Mouse (Mus musculus) embryonic facial prominence, embryonic 13.5 days (tissue): ENCODE results near the gene Slc16a13. TPM values are rescaled to one million over a fixed set of nuclear protein-coding genes. Genes with fewer than 3 reads are reported as not detected.

ENCODE experiments used
- ATAC-seq: fragments of 200-750 bp; cut with Nextera tagmentation; 2 replicates; pipeline ENCODE4 v1.8.0; 2017; ENCODE audit warnings: low read depth; ENCODE audit not compliant: insufficient number of reproducible peaks, insufficient read depth, low FRiP score, low TSS enrichment
- H3K27ac ChIP-seq: fragments of 300-500 bp; sonication (generic); 2 replicates; pipeline ENCODE4 v1.5.1; 2015; ENCODE audit warnings: moderate library complexity, mild to moderate bottlenecking, inconsistent platforms
- H3K27me3 ChIP-seq: fragments of 300-500 bp; sonication (generic); 2 replicates; pipeline ENCODE4 v1.6.1; 2015; ENCODE audit warnings: mild to moderate bottlenecking, inconsistent platforms
- H3K36me3 ChIP-seq: fragments of 300-500 bp; sonication (generic); 2 replicates; pipeline ENCODE4 v1.6.1; 2015; ENCODE audit warnings: mild to moderate bottlenecking, inconsistent platforms
- H3K4me1 ChIP-seq: fragments of 300-500 bp; sonication (generic); 2 replicates; pipeline ENCODE4 v1.6.1; 2015; ENCODE audit warnings: inconsistent platforms
- H3K4me2 ChIP-seq: fragments of 300-500 bp; sonication (generic); 2 replicates; pipeline ENCODE4 v1.6.1; 2015; ENCODE audit warnings: moderate library complexity, mild to moderate bottlenecking, inconsistent platforms
- H3K4me3 ChIP-seq: fragments of 300-500 bp; sonication (generic); 2 replicates; pipeline ENCODE4 v1.5.1; 2015; ENCODE audit warnings: mild to moderate bottlenecking, inconsistent platforms
- H3K9ac ChIP-seq: fragments of 300-500 bp; sonication (generic); 2 replicates; pipeline ENCODE4 v1.6.1; 2015; ENCODE audit warnings: mild to moderate bottlenecking, inconsistent platforms
- H3K9me3 ChIP-seq: fragments of 300-500 bp; sonication (generic); 2 replicates; pipeline ENCODE4 v1.6.1; 2016; ENCODE audit warnings: inconsistent platforms
- WGBS: fragments of 180-500 bp; shearing (Covaris S2); methylation state at CpG from one replicate; pipeline ENCODE4 v1.1.7; 2015; ENCODE audit warnings: mixed read lengths; 5-methylcytosine and 5-hydroxymethylcytosine counted together
- polyA plus RNA-seq: library from polyadenylated mRNA; unstranded; fragments of >200 nt; fragmentation: Nextera tagmentation; extraction: Ambion mirVana; gene quantifications from 2 replicates; pipeline ENCODE4 v1.2.1, GENCODE M21; 2015

Slc16a13 gene
- polyA plus RNA-seq, 1 experiment from 2014 or later, result 13.0 TPM

- Histone ChIP-seq H3K4me2 (peak within 1 kb of the TSS; percentile 54), H3K9me3 (no peaks in the 10 kb centered on the region), H3K27me3 (peaks cover 66% of the 10 kb centered on the region), H3K27ac (peak within 1 kb of the TSS; percentile 51; the same call in 1 of the 2 replicates), H3K4me3 (peak within 1 kb of the TSS; percentile 37), H3K9ac (peak within 1 kb of the TSS; percentile 58), H3K4me1 (peaks cover 49% of the 10 kb centered on the region), H3K36me3 (no peaks in the 10 kb centered on the region)
- 3% methylated on average over 39 of the region's 39 CpGs for WGBS
- ATAC-seq, result no peak
Measured at GRCm38 (mm10) chr11:70229260-70230010, 8.6 kb upstream of the Slc16a13 start, which contains the start of gene Bcl6b. Gene Bcl6b (minus strand): TSS chr11:70229798.

GRCm38 (mm10) chr11:70228828-70229227 lies 8.0 kb upstream of the Slc16a13 start:
- Histone ChIP-seq H3K27me3 (peaks cover 72% of the 10 kb centered on the region), H3K9me3 (no peaks in the 10 kb centered on the region), H3K9ac (peak overlapping the region; percentile 58), H3K4me2 (peak overlapping the region; percentile 54), H3K4me3 (peak overlapping the region; percentile 37), H3K27ac (peak overlapping the region; percentile 51; the same call in 1 of the 2 replicates), H3K36me3 (no peaks in the 10 kb centered on the region), H3K4me1 (peaks cover 43% of the 10 kb centered on the region)
- no peak for ATAC-seq
- WGBS, result under 1% methylated on average over 19 of the region's 19 CpGs

GRCm38 (mm10) chr11:70227661-70228245 lies 6.9 kb upstream of the Slc16a13 start:
- H3K4me1 ChIP-seq, result peaks cover 32% of the 10 kb centered on the region
- no peak overlapping the region for H3K9ac ChIP-seq
- WGBS, result 88% methylated on average over 4 of the region's 4 CpGs
- no peak overlapping the region for H3K27ac ChIP-seq
- ATAC-seq, result no peak
- H3K4me2 ChIP-seq, result peak overlapping the region; percentile 54
- H3K4me3 ChIP-seq, result peak overlapping the region; percentile 37; the same call in 1 of the 2 replicates
- no peaks in the 10 kb centered on the region for H3K36me3 ChIP-seq
- H3K9me3 ChIP-seq, result no peaks in the 10 kb centered on the region
- H3K27me3 ChIP-seq, result peaks cover 77% of the 10 kb centered on the region

GRCm38 (mm10) chr11:70227126-70227525 lies 6.3 kb upstream of the Slc16a13 start:
- Histone ChIP-seq H3K9ac (no peak overlapping the region), H3K36me3 (no peaks in the 10 kb centered on the region), H3K4me1 (peaks cover 35% of the 10 kb centered on the region), H3K4me2 (peak overlapping the region; percentile 52), H3K27ac (no peak overlapping the region), H3K27me3 (peaks cover 82% of the 10 kb centered on the region), H3K9me3 (no peaks in the 10 kb centered on the region), H3K4me3 (peak overlapping the region; percentile 37)
- 37% methylated on average over 5 of the region's 5 CpGs for WGBS
- no peak for ATAC-seq

GRCm38 (mm10) chr11:70226602-70226890 lies 5.7 kb upstream of the Slc16a13 start:
- H3K9me3 ChIP-seq, result no peaks in the 10 kb centered on the region
- H3K4me3 ChIP-seq, result peak overlapping the region; percentile 30
- 4% methylated on average over 18 of the region's 18 CpGs for WGBS
- H3K4me2 ChIP-seq, result peak overlapping the region; percentile 52
- H3K27ac ChIP-seq, result no peak overlapping the region
- ATAC-seq, result no peak
- H3K36me3 ChIP-seq, result no peaks in the 10 kb centered on the region
- peaks cover 84% of the 10 kb centered on the region for H3K27me3 ChIP-seq
- H3K4me1 ChIP-seq, result peaks cover 41% of the 10 kb centered on the region
- peak overlapping the region; percentile 55 for H3K9ac ChIP-seq

GRCm38 (mm10) chr11:70225798-70226601 lies 5.1 kb upstream of the Slc16a13 start:
- Histone ChIP-seq H3K27me3 (peaks cover 84% of the 10 kb centered on the region), H3K36me3 (no peaks in the 10 kb centered on the region), H3K27ac (no peak overlapping the region), H3K4me1 (peaks cover 45% of the 10 kb centered on the region), H3K9me3 (no peaks in the 10 kb centered on the region), H3K9ac (peak overlapping the region; percentile 55; the same call in 1 of the 2 replicates), H3K4me3 (peak overlapping the region; percentile 30), H3K4me2 (peak overlapping the region; percentile 52)
- ATAC-seq, result no peak
- WGBS, result 15% methylated on average over 27 of the region's 27 CpGs

- H3K27me3 ChIP-seq, result peaks cover 63% of the 10 kb centered on the region
- WGBS, result 88% methylated on average over 9 of the region's 9 CpGs
Measured at GRCm38 (mm10) chr11:70223724-70224123, 2.9 kb upstream of the Slc16a13 start.

GRCm38 (mm10) chr11:70221603-70222500 lies 988 bp upstream of the Slc16a13 start:
- Histone ChIP-seq H3K4me1 (peaks cover 47% of the 10 kb centered on the region), H3K4me3 (peak overlapping the region; percentile 59), H3K27ac (peak overlapping the region; percentile 81), H3K36me3 (peaks cover 10% of the 10 kb centered on the region), H3K4me2 (peak overlapping the region; percentile 92), H3K9me3 (no peaks in the 10 kb centered on the region), H3K27me3 (peaks cover 55% of the 10 kb centered on the region), H3K9ac (peak overlapping the region; percentile 77)
- 10% methylated on average over 14 of the region's 14 CpGs for whole genome bisulfite sequencing
- no peak for ATAC-seq

More at GRCm38 (mm10) chr11:70223724-70224123, 2.9 kb upstream of the Slc16a13 start:
- Histone ChIP-seq H3K4me1 (peaks cover 45% of the 10 kb centered on the region), H3K36me3 (no peaks in the 10 kb centered on the region), H3K4me2 (no peak overlapping the region), H3K4me3 (no peak overlapping the region), H3K9ac (no peak overlapping the region), H3K27ac (no peak overlapping the region), H3K9me3 (no peaks in the 10 kb centered on the region)
- no peak for ATAC-seq

GRCm38 (mm10) chr11:70220323-70220722 lies 541 bp downstream of the Slc16a13 start:
- H3K27ac ChIP-seq, result peak overlapping the region; percentile 80
- peak overlapping the region; percentile 59 for H3K4me3 ChIP-seq
- peaks cover 10% of the 10 kb centered on the region for H3K36me3 ChIP-seq
- peaks cover 40% of the 10 kb centered on the region for H3K4me1 ChIP-seq
- no peak; the same call in 1 of the 2 replicates for ATAC-seq
- no peaks in the 10 kb centered on the region for H3K9me3 ChIP-seq
- under 1% methylated on average over 24 of the region's 24 CpGs for WGBS
- H3K27me3 ChIP-seq, result peaks cover 55% of the 10 kb centered on the region
- H3K9ac ChIP-seq, result peak overlapping the region; percentile 77
- H3K4me2 ChIP-seq, result peak overlapping the region; percentile 92

- Histone ChIP-seq H3K27ac (peak overlapping the region; percentile 80), H3K9me3 (no peaks in the 10 kb centered on the region), H3K27me3 (peaks cover 55% of the 10 kb centered on the region), H3K4me2 (peak overlapping the region; percentile 92), H3K9ac (peak overlapping the region; percentile 77), H3K4me1 (peaks cover 43% of the 10 kb centered on the region), H3K4me3 (peak overlapping the region; percentile 59), H3K36me3 (peaks cover 10% of the 10 kb centered on the region)
- WGBS, result 51% methylated on average over 7 of the region's 7 CpGs
- no peak for ATAC-seq
Measured at GRCm38 (mm10) chr11:70219873-70220272, 991 bp downstream of the Slc16a13 start.
